Mouse (Mus musculus) G1E (cell line): ENCODE results near the gene Neurl4. TPM values are rescaled to one million over a fixed set of nuclear protein-coding genes. Genes with fewer than 3 reads are reported as not detected.
A peak's percentile ranks its signal among the peaks of the same experiment; 100 is the strongest.

Source experiments
- ATAC-seq: 2 replicates; pipeline ENCODE4 v1.8.0; 2016; ENCODE audit warnings: mild to moderate bottlenecking; ENCODE audit not compliant: insufficient number of reproducible peaks, poor library complexity, low FRiP score, severe bottlenecking; ENCODE audit errors: extremely low read depth
- DNase-seq: peaks from one replicate; pipeline ENCODE4 v3.0.0; 2012; ENCODE audit warnings: low spot score
- H3K27me3 ChIP-seq: 2 replicates; pipeline ENCODE4 v1.6.1; 2012; ENCODE audit warnings: mild to moderate bottlenecking, low read length, inconsistent platforms; ENCODE audit not compliant: insufficient read depth
- H3K36me3 ChIP-seq: replicated peaks from 2 replicates; pipeline ENCODE3; 2012; ENCODE audit warnings: mild to moderate bottlenecking, inconsistent platforms
- H3K4me1 ChIP-seq: 2 replicates; pipeline ENCODE4 v1.6.1; 2012; ENCODE audit warnings: low read depth, low read length, inconsistent platforms, mixed read lengths; ENCODE audit not compliant: insufficient read depth
- H3K4me3 ChIP-seq: 2 replicates; pipeline ENCODE4 v1.5.1; 2012; ENCODE audit warnings: low read depth, mild to moderate bottlenecking, inconsistent platforms, low read length, moderate library complexity, mixed read lengths
- H3K9me3 ChIP-seq: replicated peaks from 2 replicates; pipeline ENCODE4 v1.6.1; 2012; ENCODE audit warnings: inconsistent platforms
- CTCF ChIP-seq: IDR thresholded peaks from 2 replicates; pipeline ENCODE4 v1.5.1; 2012; ENCODE audit warnings: low read depth, low read length, inconsistent platforms, mixed read lengths
- GATA1 ChIP-seq: IDR thresholded peaks from 2 replicates; pipeline ENCODE4 v1.6.1; 2012; ENCODE audit warnings: borderline replicate concordance, low read length, inconsistent platforms, mixed read lengths
- GATA2 ChIP-seq: IDR thresholded peaks from 2 replicates; pipeline ENCODE4 v1.6.1; 2012; ENCODE audit warnings: low read depth, low read length, inconsistent platforms, borderline replicate concordance
- POLR2AphosphoS5 ChIP-seq: IDR thresholded peaks from 2 replicates; pipeline ENCODE4 v1.6.1; 2012; ENCODE audit warnings: low read depth, low read length, inconsistent platforms; ENCODE audit not compliant: insufficient replicate concordance
- TAL1 ChIP-seq: conservative IDR thresholded peaks from 2 replicates; pipeline ENCODE4 v1.6.1; 2012; ENCODE audit warnings: low read depth, low read length, inconsistent platforms, mixed read lengths
- polyA plus RNA-seq: library from polyadenylated mRNA; stranded (reverse); fragments of >175 nt; gene quantifications from 2 replicates; pipeline ENCODE4 v1.2.3, GENCODE M21; 2012
- total RNA-seq, 2 experiments: library from RNA; stranded (forward) in 1 of 2; stranded (reverse) in 1 of 2; fragments of 200-1000 nt in 1 of 2; fragments of >200 nt in 1 of 2; fragmentation: Nextera tagmentation in 1 of 2; gene quantifications; 2 replicates each; pipeline ENCODE4 v1.2.3; 2014 to 2017

Gene Neurl4
- total and polyA plus RNA-seq, 3 experiments = 25.7 to 87.0 (median 27.2) TPM

DNA sequence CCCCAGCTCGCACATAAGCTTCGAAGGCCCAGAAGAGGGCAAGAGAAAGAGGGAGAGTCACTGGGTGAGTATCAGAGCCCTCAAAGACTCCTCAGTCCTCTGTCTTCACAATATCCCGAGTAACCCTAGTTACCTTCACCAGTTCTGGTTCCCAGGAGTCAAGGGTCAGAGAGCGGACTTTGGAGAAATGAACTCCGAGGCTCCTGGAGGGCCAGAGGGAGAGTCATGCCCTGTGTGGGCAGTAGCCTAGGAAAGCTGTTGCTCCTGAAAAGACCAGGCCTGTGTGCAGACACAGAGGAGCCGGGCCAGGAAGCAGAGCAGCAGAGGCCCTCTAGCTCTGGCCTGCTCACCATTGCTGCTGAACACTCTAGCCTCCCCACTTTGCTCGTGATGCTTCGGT, 16.2 kb upstream of the Neurl4 start:
- H3K36me3 ChIP-seq = peaks cover 87% of the 10 kb centered on the region
- DNase-seq (no peak), ATAC-seq (no peak)
- H3K27me3 ChIP-seq = peaks cover 4% of the 10 kb centered on the region; the same call in 1 of the 2 replicates
- no peak overlapping the region for H3K4me3 ChIP-seq
- TF ChIP-seq GATA1 (no peak), GATA2 (no peak), POLR2AphosphoS5 (no peak), CTCF (no peak), TAL1 (no peak)
- H3K9me3 ChIP-seq = no peaks in the 10 kb centered on the region
- H3K4me1 ChIP-seq = peaks cover 70% of the 10 kb centered on the region

GRCm38 (mm10) chr11:69886907-69887635, 13.8 kb upstream of the Neurl4 start:
- peak overlapping the region; percentile 7; the same call in 1 of the 2 replicates for H3K4me3 ChIP-seq
- H3K9me3 ChIP-seq = no peaks in the 10 kb centered on the region
- peaks cover 60% of the 10 kb centered on the region for H3K4me1 ChIP-seq
- DNase-seq (no peak), ATAC-seq (no peak; the same call in 1 of the 2 replicates)
- TF ChIP-seq TAL1 = peak; percentile 52
- no peak for TF ChIP-seq GATA1
- peaks cover 98% of the 10 kb centered on the region for H3K36me3 ChIP-seq
- H3K27me3 ChIP-seq = no peaks in the 10 kb centered on the region

DNA sequence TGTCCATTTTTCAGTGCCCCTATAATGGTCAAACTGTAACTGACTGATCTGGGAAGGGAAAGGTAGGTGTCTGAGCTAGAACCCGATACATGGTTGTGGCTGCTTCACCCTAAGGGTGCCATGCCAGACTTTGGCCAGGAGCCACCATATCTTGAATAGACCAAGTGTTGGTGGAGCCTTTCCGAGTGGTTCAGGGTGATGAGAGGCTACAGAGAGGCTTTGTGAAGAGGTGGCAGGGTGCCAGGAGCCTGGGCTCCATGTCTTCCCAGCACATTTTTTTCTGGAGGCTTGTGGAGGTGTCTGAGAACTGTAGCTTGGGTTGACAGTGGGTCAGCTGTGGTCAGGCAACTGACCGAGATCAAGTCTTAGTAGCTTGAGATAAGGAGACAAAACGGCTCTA, 9.4 kb upstream of the Neurl4 start:
- DNase-seq (no peak), ATAC-seq (no peak)
- H3K4me3 ChIP-seq = no peak overlapping the region

GRCm38 (mm10) chr11:69894671-69895070, 6.2 kb upstream of the Neurl4 start:
- peak overlapping the region; percentile 70 for H3K4me3 ChIP-seq
- no peak for TF ChIP-seq GATA2
- TF ChIP-seq TAL1 = no peak
- TF ChIP-seq GATA1 = no peak
- TF ChIP-seq CTCF = no peak
- no peak for TF ChIP-seq POLR2AphosphoS5
- H3K4me1 ChIP-seq = peaks cover 50% of the 10 kb centered on the region
- DNase-seq (peak; percentile 60), ATAC-seq (peak; percentile 60)
- H3K27me3 ChIP-seq = no peaks in the 10 kb centered on the region
- no peaks in the 10 kb centered on the region for H3K9me3 ChIP-seq
- peaks cover 42% of the 10 kb centered on the region for H3K36me3 ChIP-seq

More for the DNA sequence above, 9.4 kb upstream of the Neurl4 start:
- H3K27me3 ChIP-seq = no peaks in the 10 kb centered on the region
- H3K4me1 ChIP-seq = peaks cover 57% of the 10 kb centered on the region
- TF ChIP-seq CTCF = no peak
- TF ChIP-seq POLR2AphosphoS5 = no peak
- no peak for TF ChIP-seq TAL1
- no peak for TF ChIP-seq GATA2
- TF ChIP-seq GATA1 = no peak
- no peaks in the 10 kb centered on the region for H3K9me3 ChIP-seq
- peaks cover 67% of the 10 kb centered on the region for H3K36me3 ChIP-seq

- ATAC-seq (peak; percentile 63), DNase-seq (peak; percentile 85)
- peaks cover 56% of the 10 kb centered on the region for H3K4me1 ChIP-seq
- TF ChIP-seq POLR2AphosphoS5 (no peak), GATA1 (no peak), CTCF (no peak), GATA2 (no peak), TAL1 (no peak)
- no peaks in the 10 kb centered on the region for H3K27me3 ChIP-seq
- H3K9me3 ChIP-seq = no peaks in the 10 kb centered on the region
- H3K4me3 ChIP-seq = peak within 1 kb of the TSS; percentile 70
- peaks cover 35% of the 10 kb centered on the region for H3K36me3 ChIP-seq
Measured at GRCm38 (mm10) chr11:69895291-69895690, 5.6 kb upstream of the Neurl4 start, which contains the start of gene Acap1. Acap1 (minus strand) TSS chr11:69895539.

DNA sequence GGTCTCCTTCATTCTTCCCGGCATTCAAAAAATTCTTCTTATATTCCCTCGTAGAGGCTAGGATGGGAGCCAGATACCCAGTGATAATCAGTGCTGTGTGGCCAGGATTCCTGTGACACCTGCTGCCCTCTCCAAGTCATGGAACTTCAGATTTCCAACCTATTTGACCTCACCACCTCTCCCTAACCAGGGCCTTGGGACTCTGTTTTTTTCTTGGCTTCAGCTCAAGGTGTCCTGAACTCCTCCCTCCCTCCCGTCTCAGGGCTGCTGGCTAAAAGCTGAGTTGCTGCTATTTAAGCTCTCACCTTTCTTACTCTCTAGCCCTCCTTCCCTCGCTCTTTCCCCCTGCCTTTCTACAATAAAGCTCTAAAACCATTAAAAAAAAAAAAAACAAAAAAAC, 1.0 kb upstream of the Neurl4 start:
- DNase-seq (no peak), ATAC-seq (no peak)
- no peak for TF ChIP-seq GATA2
- TF ChIP-seq GATA1 = no peak
- no peak for TF ChIP-seq CTCF
- no peak for TF ChIP-seq POLR2AphosphoS5
- no peak for TF ChIP-seq TAL1
- H3K36me3 ChIP-seq = peaks cover 26% of the 10 kb centered on the region
- H3K4me3 ChIP-seq = no peak overlapping the region
- H3K4me1 ChIP-seq = peaks cover 62% of the 10 kb centered on the region
- H3K27me3 ChIP-seq = no peaks in the 10 kb centered on the region
- no peaks in the 10 kb centered on the region for H3K9me3 ChIP-seq
